Mouse (Mus musculus) telencephalon, adult 2 months (tissue): ENCODE data around the gene Pdcd1.
"Not testable (repeated sequence)": the region's sequence is repeated elsewhere in the genome, so short reads cannot be mapped to it uniquely, and the experiment has no call there.

Experiments used
- DNase-seq: peaks from one replicate; pipeline ENCODE4 v3.0.0-alpha.2; 2011; ENCODE audit warnings: low read depth, low spot score

The Pdcd1 gene

DNA sequence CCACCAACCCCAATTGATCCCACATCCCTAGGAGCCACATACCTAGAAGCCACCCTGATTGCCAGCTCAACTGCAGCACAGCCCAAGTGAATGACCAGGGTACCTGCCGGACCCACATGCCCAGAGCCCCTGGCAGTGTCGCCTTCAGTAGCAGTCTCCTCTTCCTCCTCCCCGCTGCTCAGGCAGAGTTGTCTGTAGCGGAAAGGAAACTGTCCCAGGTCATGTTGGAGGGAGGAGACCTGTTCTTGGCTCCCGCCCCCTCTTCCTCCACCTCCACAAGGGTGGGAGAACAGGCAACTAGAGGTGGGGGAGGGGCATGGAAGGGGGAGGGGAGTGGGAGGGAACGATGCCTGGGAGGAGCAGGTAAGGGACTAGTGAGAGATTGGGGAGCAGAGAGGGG lies at the start of gene Pdcd1:
Pdcd1 (minus strand) TSS at position 181 of the 400 bp plus-strand sequence.
- no peak for DNase-seq

DNA sequence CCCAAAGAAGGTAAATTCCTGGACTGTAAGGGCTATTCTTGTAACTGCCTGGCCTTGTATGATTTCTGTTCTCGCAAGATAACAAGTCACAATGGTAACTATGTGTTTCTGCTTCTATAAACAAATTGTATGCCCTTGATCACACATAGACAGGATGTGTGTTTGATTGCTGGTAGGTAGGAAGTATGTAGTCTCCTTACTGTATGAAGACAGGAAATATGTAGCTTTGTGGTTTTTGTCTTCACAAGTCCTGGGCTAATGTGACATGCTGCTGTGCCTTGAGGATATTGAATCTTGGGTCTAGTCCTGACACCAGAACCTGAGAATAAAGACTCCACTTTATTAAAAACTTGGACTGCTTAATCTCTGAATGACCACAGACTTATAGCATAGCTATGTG lies 39.4 kb upstream of the Pdcd1 start:
- DNase-seq = no peak

DNA sequence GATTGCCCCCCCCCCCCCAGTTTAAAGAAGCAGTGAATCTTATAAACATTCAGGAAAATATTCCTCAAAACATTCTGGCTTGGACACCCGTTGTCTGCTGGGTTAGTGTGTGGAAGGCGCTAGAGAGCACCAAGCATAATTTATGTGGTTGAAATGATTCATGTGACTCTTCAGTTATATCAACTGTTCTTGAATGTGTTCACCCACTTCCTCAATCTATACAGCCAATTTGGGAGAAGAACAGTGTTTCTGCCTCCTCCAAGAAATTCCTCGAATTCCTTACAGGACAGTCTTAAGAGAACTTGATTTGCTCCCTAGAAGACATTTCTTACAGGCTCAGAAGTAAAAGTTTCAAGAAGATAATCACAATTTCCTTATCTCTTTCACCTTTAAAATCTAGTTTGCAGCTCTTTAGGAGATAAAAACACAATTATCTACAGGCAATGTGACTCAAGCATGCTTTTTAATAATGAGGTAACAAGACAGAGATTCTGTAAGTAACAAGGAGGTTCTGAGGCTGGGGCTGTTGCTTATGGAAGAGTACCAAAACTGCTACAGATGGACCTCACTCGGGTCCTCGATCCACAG lies 34.1 kb upstream of the Pdcd1 start:
- no peak for DNase-seq

DNA sequence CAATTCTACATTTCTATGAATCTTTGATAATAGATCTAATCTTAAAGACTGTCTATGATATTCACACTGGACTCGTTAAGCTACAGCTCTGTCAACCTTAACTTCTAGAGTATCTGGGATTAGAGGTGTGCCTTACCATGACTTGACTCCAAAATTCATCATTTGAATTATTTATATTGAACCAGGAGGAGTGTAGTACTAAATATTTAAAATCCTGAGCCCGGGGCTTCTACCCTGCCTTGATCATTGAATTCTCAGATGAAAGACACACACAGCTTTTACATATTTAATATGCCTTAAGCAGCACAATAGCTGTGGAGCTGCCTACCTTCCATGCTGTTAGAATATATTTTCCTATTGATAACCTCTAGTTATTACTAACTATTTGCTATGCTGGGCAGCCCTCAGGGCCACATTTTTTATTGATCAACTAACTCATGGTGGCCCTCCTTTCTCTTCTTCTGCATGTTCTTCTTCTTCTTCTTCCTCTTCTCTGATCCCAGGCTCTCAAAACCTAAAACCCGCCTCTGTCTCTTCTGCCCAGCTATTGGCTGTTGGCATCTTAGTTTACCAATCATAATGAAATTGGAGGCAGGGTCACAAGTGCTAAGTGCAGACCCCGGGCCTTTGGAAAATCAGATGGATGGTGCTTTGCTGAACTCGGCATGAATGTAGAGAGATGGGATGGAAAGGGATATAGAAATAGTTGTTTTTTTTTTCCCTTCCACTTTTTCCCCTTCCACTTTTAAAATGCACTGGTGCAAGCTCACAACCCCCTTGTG lies 33.2 kb upstream of the Pdcd1 start:
- no peak for DNase-seq

DNA sequence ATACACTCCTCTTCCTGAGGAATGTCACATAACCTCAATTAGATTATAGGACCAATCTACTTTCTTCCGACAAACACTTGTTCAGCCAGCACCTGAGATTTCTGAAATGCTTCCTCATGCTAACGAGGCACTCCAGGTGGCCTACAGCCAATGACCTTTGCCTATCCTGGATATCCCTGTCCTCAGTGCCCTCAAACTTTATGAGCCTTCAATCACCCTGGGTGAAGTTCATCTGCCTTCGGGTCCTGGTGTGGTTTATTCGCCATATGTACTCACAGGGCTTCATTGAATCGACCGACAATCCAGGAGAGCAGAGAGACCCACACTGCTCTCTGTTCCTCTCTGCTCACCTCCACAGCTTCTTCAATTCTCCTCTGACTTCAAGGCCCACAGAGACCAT lies 29.4 kb upstream of the Pdcd1 start:
- no peak for DNase-seq

DNA sequence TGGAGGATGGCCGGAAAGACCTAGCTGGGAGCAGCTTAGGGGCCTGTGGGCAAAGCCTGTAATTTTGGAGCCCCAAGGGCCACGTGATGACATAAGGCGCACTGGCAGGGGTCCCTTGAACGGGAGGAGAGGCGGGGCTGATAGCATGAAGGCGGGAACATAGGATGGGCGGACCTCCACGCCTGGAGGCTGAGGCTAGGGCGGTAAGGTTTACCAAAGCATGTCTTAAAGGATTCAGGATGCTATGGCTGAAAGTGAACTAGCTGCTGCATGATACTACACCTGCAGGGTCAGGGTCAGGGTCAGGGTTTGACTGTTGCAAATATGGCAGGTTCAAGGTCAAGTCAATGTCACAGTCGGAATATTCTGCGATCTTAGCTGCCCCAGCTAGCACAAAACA lies 28.8 kb upstream of the Pdcd1 start:
- no peak for DNase-seq

DNA sequence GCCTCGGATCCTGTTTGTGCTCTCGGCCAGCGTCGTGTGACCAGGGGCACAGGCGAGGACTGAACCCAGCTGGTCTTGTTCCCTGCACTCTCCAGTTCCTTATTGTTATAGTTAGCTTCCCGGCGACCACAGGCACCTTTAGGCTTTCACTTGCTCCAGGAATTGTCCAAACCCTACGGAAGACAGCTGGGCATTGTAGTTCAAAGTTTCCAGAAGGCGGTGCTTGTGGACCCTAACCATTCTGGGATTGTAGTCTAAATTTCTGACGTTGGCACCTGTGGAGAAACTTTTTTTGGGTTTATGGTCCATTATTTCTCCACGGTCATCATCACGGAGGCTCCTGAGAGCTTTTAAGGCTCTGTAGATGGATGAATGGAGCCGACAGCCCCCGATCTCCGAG lies 28.4 kb upstream of the Pdcd1 start:
- no peak for DNase-seq

DNA sequence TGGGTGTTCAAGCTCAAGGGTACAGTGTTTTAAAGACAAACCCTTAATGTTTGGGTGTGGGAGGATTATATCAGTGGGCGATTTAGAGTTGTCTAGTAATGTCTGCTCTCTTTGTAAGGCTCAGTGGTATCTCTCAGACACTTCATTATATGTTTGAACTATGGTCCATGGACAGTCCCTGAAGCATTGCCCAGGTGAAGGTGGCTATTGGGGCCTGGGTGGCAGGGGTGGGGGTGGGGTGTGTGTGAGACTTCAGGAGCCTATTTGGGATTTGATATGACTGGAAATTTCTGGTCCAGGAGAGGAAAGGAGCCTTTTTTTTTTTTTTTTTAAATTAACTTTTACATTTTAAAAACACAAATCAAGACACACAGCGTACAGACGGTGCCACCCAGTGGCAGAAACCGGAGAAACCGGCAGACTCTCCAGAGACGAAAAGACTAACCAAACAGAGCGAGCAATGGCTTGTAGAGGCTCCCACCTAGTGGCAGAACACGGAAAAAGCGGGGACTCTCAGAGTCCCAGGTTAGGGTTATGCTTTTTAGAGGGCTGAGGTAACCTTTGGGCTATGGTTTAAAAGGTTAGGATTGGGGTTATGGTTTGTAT lies 26.6 kb upstream of the Pdcd1 start:
- peak; percentile 78 for DNase-seq

DNA sequence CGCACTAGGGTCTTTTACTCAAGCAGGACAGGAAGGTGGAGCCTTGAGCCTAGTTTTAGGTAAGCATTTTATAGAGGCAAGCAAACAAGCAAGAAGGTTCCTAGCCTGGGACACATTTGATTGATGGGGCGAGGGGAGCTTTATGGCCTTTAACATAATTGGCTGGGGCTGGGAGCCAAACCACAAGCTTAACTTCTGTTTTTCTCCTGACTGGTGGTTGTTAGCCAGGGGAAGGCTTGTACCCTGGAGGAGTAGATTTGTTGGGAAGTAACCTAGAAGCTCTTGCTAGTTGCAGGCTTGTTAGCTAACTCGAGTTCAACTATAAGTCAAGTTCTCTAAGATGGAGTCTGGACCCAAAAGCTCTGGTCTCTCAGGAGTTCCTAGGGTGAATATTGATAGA lies 26.0 kb upstream of the Pdcd1 start:
- no peak for DNase-seq

DNA sequence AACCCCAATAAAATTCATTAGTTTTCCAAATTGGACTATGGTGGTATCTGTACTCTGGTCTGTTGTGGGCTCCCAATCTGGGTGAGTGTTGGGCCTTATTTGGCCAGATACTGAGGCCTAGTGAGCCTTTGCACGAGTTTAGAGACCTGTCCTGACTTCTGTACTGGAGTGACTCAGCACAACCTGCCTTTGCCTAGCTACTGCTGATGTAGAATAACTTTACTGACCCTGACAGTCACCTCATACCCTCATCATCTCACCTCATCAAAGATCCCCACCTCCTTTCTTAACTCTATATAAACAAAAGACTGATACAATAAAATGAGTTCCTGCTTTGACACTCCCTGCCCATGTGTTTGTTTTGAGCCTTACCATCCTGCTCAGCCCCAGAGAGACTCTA lies 24.3 kb upstream of the Pdcd1 start:
- DNase-seq = no peak

DNA sequence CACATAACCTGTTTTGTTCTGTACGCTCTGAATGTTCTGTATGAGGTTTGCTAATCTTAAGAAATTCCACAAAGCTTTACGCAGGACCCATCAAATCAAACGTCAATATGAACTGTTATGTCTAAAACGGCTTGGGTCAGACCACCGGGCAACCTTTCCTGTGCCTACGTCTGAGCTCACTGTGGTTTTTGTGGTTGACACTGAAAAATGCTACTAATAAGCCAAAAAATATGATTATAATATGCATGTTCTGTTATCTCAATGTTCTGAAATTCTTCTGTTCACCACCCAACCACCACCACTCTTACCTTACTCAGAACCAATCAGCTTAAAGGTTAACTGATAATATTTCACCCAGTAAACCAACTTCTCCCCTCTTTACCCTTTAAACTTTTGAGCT lies 22.4 kb upstream of the Pdcd1 start:
- DNase-seq = no peak

DNA sequence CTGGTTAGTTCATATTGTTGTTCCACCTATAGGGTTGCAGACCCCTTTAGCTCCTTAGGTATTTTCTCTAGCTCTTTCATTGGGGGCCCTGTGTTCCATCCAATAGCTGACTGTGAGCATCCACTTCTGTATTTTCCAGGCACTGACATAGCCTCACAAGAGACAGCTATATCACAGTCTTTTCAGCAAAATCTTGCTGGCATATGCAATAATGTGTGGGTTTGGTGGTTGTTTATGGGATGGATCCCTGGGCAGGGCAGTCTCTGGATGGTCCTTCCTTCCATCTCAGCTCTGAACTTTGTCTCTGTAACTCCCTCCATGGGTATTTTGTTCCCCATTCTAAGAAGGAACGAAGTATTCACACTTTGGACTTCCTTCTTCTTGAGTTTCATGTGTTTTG lies 5.9 kb upstream of the Pdcd1 start:
- not testable (repeated sequence) for DNase-seq

DNA sequence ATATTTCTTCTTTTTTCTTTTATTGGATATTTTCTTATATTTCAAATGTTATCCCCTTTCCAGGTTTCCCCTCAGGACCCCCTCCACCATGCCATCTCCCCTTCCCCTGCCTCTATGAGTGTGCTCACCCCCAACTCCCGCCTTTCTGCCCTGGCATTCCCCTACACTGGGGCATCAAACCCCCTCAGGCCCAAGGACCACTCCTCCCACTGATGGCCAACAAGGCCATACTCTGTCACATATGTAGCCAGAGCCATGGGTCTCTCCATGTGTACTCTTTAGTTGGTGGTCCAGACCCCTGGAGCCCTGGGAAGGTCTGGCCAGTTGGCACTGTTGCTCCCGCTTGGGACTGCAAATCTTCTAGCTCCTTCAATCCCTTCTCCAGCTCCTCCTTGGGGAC lies 5.0 kb upstream of the Pdcd1 start:
- DNase-seq = no peak

DNA sequence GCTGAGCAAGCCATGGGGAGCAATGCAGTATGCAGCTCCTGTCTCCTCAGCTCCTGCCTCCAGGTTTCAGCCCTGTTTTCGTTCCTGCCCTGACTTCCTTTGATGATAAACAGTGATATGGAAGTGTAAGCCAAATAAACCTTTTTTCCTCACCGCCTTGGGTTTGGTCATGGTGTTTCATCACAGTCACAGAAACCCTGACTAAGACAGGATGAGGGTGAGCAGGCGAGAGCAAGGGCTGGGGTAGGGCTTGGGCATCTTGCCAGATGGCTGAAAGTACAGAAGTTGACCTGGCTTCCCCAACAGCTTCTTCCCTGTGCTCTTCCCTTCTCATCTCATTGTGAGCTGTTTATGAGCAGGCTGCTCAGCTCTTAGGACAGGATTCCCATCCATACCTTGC lies 3.6 kb upstream of the Pdcd1 start:
- no peak for DNase-seq

DNA sequence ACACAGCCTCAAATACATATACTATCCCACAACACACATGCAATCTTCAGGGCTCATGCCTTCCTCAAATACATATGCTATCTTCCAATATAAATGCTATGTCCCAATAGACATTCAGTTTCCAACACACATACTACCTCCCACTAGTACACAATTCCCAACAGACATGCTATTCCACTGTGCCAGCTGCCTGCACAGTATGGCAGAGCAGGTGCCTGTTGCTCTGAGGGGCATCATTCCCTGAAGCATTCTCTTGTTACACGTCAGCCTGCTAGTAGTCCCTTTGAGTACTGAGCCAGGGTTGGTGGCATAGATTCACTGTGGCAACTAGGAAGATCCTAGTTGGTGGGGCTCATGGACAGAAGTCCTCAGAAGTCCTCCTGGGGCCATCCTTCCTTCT lies 2.1 kb upstream of the Pdcd1 start:
- DNase-seq = no peak

DNA sequence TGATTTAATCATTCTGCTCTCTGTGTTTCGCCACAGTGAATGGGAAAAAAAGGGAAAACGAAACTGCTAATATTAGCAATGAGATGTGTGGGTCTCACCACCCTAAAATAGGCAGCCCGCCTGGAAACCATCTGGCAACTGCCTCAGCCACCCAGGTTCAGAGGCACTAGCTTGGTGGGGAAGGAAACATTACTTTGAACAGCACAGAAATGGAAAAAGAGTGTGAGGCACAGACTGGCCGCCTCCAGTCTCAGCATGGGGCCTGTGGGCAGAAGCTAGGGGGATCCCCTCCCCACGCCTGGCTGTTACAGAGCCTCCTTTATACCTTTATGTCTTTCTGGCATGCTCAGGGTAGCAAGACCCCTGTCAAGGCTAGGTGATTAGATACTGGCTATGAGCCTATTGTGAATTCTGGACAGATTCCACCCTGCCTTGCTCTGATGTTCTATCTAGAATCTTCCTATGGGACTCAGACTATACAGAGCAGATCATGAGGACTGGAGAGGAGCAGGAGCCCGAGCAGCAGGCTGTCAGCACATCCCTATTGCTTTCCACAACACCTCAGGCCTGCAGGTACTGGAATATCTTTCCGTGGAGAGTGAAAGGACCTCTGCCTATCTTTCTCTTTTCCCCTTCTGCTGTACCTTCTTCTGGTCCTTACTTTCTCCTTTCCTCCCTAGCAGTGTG lies 1.3 kb upstream of the Pdcd1 start:
- DNase-seq = peak; percentile 93

DNA sequence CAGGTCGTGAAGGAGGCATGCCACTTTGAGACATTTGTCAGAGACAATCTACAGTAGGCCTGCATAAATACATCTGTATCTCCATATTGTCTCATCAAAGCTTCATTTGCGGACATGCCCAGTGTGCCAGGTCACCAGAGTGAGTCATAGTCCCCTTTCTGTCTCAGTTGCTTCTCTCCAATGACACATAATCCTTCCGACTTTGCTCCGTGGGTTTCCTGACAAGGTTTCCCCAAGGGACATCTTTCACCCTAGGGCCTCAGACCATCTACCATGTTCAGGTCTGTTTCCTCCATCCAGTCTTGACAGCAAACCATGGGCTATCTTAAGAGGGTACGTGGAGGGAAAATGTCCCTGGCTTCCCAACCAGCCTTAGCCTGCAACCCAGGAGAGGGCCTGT lies 1.2 kb downstream of the Pdcd1 start:
- DNase-seq = no peak

DNA sequence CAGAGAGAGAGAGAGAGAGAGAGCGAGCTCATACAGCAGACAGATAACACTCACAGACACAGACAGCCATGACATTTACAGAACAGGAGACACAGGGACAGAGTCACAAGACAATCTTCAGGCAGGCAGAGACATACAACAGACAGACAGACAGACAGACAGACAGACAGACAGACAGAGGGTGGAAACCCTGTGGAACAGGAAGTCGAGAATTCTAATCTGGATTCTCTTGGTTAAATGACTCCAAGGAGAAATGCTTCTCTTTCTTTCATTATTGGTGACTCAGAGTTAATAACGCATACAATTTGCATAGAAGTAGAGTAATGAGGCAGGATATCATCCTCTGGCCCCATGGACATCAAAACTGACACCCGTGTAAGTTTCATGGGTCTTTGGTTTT lies 5.8 kb downstream of the Pdcd1 start:
- DNase-seq = no peak

DNA sequence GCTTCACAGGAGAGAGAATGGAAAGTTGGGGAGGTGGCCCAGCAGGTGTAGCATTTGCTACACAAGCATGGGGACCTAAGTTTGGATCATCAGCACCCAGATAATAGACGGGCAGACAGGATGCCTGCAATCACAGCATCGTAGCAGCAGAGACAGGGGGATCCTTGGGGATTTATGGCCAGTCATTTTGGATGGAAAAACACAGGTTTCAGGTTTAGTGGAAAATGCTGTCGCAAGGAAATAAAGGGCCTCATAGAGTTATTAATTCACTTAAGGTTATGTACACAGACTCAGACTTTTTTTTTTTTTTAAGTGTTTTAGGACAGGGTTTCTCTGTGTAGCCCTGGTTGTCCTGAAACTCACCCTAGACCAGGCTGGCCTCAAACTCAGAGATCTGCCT lies 6.8 kb downstream of the Pdcd1 start:
- no peak for DNase-seq

DNA sequence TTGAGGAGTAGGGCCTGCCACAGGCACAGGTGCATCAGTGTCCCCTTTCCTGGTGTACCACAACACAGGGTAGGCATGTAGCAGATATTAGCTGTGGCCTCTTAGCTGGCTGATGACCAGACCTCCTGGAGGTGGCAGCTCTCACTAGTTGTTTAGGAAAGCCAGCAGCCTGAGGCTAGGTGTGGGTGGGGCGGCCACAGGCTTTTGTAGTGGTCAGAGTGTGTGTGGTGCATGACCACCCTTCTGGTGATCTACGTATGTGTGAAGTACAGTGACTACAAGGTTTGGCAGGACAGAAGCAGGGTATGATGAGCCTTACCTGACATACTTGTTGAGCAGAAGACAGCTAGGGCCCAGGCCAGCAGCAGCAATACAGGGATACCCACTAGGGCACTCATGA lies 12.0 kb downstream of the Pdcd1 start:
- no peak for DNase-seq

DNA sequence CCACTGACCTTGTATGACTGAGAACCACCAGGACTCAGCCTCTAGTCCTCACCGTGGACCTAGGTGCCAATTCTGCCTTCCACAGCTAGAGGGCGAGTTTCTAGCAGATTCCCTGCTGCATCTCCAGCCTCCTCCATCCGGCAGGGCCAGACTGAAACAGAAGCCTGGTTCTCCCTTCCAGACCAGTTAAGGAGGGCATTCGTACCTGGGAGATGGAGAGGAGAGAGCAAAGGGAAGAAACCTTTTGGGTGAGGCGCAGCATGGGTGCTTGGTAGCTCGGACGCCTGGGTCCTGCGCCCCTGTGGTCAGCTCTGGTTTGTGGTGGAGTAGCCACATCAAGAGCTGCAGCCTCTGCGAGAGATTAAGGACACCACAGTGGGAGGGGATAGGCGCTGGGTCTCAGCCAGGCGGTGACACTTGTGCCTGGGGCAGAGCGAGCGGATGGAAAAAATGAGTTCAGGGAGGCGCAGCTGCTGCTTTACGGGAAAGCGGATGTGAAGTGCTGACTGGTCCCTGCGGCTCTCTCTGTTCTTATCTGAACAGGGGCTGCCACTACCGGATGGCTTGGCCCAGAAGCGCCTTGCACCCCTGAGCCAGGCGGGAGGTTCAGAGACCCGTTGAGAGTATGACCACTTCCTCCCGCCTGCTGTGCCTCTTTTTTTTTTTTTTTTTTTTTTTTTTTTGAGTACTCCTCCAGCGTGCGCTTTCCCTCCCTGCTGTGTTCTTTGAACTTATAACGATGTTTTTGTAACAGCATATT lies 17.2 kb downstream of the Pdcd1 start:
- DNase-seq = peak; percentile 72

DNA sequence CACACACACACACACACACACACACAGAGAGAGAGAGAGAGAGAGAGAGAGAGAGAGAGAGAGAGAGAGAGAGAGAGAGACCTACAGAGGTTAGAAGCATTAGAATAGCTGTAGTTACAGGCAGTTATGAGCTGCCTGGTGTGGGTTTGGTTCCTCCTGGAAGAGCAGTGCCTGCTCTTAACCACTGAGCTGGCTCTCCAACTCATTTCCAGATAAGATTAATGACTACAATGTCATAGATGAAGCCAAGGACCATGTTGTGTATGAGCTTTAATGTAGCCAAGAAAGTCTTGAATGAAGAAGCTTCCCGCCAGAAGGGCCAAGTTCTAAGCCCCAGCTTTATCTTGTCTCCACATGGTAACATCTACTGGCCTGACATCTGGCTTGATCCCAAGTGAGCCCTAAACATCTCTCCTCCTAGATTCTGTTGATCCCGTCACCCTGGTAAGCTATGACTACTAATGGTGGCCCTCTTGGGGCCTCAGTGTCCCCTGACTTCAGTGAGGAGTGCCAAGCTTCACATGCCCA lies 19.2 kb downstream of the Pdcd1 start:
- no peak for DNase-seq
